8 mouse cellular contexts compared by ENCODE assay signal in the genomic region with DNA sequence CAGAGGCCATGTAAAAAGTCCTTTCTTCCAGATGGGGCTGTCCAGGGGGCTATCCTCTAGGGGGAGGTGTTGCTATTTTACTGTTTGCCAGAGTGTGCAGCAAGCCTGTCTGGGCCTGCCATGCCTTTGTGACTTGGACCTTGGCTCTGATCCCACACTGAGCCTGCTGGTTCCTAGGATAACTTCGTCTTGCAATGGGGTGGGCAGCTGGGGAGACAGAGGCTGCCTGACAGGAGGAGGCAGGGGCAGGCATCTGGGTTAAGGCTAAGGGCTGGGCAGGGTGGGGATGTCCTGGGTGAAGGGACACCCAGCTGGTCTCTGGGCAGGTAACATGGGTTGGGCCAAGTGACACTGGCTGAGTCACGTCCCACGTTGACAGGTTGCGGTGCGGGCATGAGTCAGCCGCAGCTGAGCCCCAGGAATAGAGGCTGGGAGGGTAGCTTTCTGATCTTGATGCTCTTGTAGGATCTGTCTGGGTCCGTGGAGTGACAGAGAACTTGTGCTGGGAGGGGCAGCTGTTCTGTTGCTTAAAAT. TPM values are rescaled to one million over a fixed set of nuclear protein-coding genes. Genes with fewer than 3 reads are reported as not detected.
DNase-seq lines count a peak whose midpoint lies in the region; ATAC-seq and TF ChIP-seq lines count a peak whose summit lies in the region.

No protein-coding gene starts in this region.

- no peak overlapping the region for H3K4me3 ChIP-seq in heart, embryonic 11.5 days (ENCODE audit: low read depth, low read length)
- no peak overlapping the region for H3K4me3 ChIP-seq in MEL (ENCODE audit: control insufficient read depth in 1 of 2, insufficient read depth in 1 of 2, low read depth in 2 of 2, low read length in 2 of 2)
- no peak overlapping the region for H3K4me3 ChIP-seq in forebrain, embryonic 13.5 days
- H3K4me3 ChIP-seq in hindbrain, postnatal 0 days (ENCODE audit: low read length), result no peak overlapping the region
- H3K4me3 ChIP-seq in liver, postnatal 0 days (ENCODE audit: low read depth, low read length), result no peak overlapping the region
- no peak overlapping the region for H3K4me3 ChIP-seq in stomach, postnatal 0 days (ENCODE audit: low read depth, low read length)

- no peak overlapping the region for H3K4me2 ChIP-seq in heart, embryonic 11.5 days
- no peak overlapping the region for H3K4me2 ChIP-seq in forebrain, embryonic 13.5 days
- H3K4me2 ChIP-seq in hindbrain, postnatal 0 days (ENCODE audit: low read depth, low read length), result no peak overlapping the region
- no peak overlapping the region for H3K4me2 ChIP-seq in liver, postnatal 0 days (ENCODE audit: low read depth, low read length)
- H3K4me2 ChIP-seq in stomach, postnatal 0 days (replicated peaks; ENCODE audit: low read depth), result no peak overlapping the region

- DNase-seq in heart, adult 11 months, result peak; percentile 96
- no peak for DNase-seq in MEL (ENCODE audit: low read depth, low spot score)
- peak; percentile 80 for DNase-seq in hindbrain, postnatal 0 days (ENCODE audit: low spot score)
- DNase-seq in liver, postnatal 0 days, result peak; percentile 30
- peak; percentile 82 for DNase-seq in stomach, postnatal 0 days (ENCODE audit: low spot score)
- no peak for DNase-seq in frontal cortex, postnatal 10 days (ENCODE audit: low spot score in 2 of 2)

- H3K27ac ChIP-seq in heart, embryonic 11.5 days (ENCODE audit: low read depth, low read length), result no peak overlapping the region
- H3K27ac ChIP-seq in MEL (ENCODE audit: control insufficient read depth, low read depth, low read length), result no peak overlapping the region
- no peak overlapping the region; the same call in 1 of the 2 replicates for H3K27ac ChIP-seq in forebrain, embryonic 13.5 days
- H3K27ac ChIP-seq in hindbrain, postnatal 0 days, result no peak overlapping the region
- no peak overlapping the region for H3K27ac ChIP-seq in liver, postnatal 0 days (ENCODE audit: low read depth)
- H3K27ac ChIP-seq in stomach, postnatal 0 days (replicated peaks), result peak overlapping the region; percentile 59

- no peak overlapping the region for H3K9ac ChIP-seq in heart, embryonic 11.5 days (ENCODE audit: low read depth, low read length)
- no peak overlapping the region for H3K9ac ChIP-seq in MEL (ENCODE audit: control insufficient read depth, low read depth, low read length, poor library complexity, severe bottlenecking)
- H3K9ac ChIP-seq in forebrain, embryonic 13.5 days, result no peak overlapping the region
- H3K9ac ChIP-seq in hindbrain, postnatal 0 days (replicated peaks; ENCODE audit: low read length), result no peak overlapping the region
- H3K9ac ChIP-seq in liver, postnatal 0 days (replicated peaks), result no peak overlapping the region
- H3K9ac ChIP-seq in stomach, postnatal 0 days (ENCODE audit: low read length), result no peak overlapping the region

- H3K4me1 ChIP-seq in heart, embryonic 11.5 days (ENCODE audit: control insufficient read depth, insufficient read depth, low read length), result peaks cover 36% of the 10 kb centered on the region
- no peaks in the 10 kb centered on the region for H3K4me1 ChIP-seq in MEL (ENCODE audit: control insufficient read depth in 1 of 2, insufficient read depth in 2 of 2, low read length in 2 of 2)
- peaks cover 20% of the 10 kb centered on the region for H3K4me1 ChIP-seq in forebrain, embryonic 13.5 days
- 0 out of 2 replicates have a peak, but pooled peaks cover 8% of the 10 kb centered on the region for H3K4me1 ChIP-seq in hindbrain, postnatal 0 days (ENCODE audit: insufficient read depth, low read length)
- peaks cover 4% of the 10 kb centered on the region; the same call in 1 of the 2 replicates for H3K4me1 ChIP-seq in liver, postnatal 0 days (ENCODE audit: insufficient read depth)
- no peaks in the 10 kb centered on the region; the same call in 1 of the 2 replicates for H3K4me1 ChIP-seq in stomach, postnatal 0 days (replicated peaks; ENCODE audit: control insufficient read depth, insufficient read depth)

- TF ChIP-seq POLR2A in MEL (IDR thresholded peaks at IDR 0.05; ENCODE audit: control insufficient read depth in 1 of 2, insufficient read depth in 1 of 2, low read depth in 1 of 2, low read length in 2 of 2, poor library complexity in 1 of 2), result no peak

- no peaks in the 10 kb centered on the region for H3K36me3 ChIP-seq in heart, embryonic 11.5 days (ENCODE audit: control insufficient read depth, insufficient read depth, low read length)
- H3K36me3 ChIP-seq in MEL (ENCODE audit: control insufficient read depth in 1 of 2, insufficient read depth in 2 of 2, low read length in 2 of 2), result no peaks in the 10 kb centered on the region
- H3K36me3 ChIP-seq in forebrain, embryonic 13.5 days (ENCODE audit: poor library complexity, severe bottlenecking), result no peaks in the 10 kb centered on the region
- no peaks in the 10 kb centered on the region for H3K36me3 ChIP-seq in hindbrain, postnatal 0 days (ENCODE audit: insufficient read depth, low read length)
- H3K36me3 ChIP-seq in liver, postnatal 0 days (replicated peaks; ENCODE audit: insufficient read depth, low read length), result no peaks in the 10 kb centered on the region
- no peaks in the 10 kb centered on the region for H3K36me3 ChIP-seq in stomach, postnatal 0 days (ENCODE audit: control insufficient read depth, insufficient read depth, low read length)

- no peak for TF ChIP-seq EP300 in MEL (IDR thresholded peaks at IDR 0.05; ENCODE audit: low read depth in 1 of 2, low read length in 2 of 2)
- TF ChIP-seq EP300 in liver, postnatal 0 days (IDR thresholded peaks at IDR 0.05; ENCODE audit: low read depth), result no peak
- peak; percentile 63 for TF ChIP-seq EP300 in stomach, postnatal 0 days (optimal IDR thresholded peaks at IDR 0.05)

- peak; percentile 0; the same call in 1 of the 2 replicates for TF ChIP-seq RAD21 in MEL (IDR thresholded peaks at IDR 0.05; ENCODE audit: low read depth, low read length)

- H3K79me2 ChIP-seq in MEL (ENCODE audit: control insufficient read depth, insufficient read depth, low read length, poor library complexity), result no peaks in the 10 kb centered on the region

- no peak; the same call in 1 of the 2 replicates for ATAC-seq in heart, embryonic 11.5 days (replicated peaks; ENCODE audit: insufficient number of reproducible peaks, low FRiP score, low TSS enrichment)
- peak; percentile 30; the same call in 1 of the 2 replicates for ATAC-seq in forebrain, embryonic 13.5 days
- ATAC-seq in hindbrain, postnatal 0 days, result peak; percentile 51; the same call in 1 of the 2 replicates
- peak; percentile 29; the same call in 1 of the 2 replicates for ATAC-seq in liver, postnatal 0 days
- ATAC-seq in stomach, postnatal 0 days (ENCODE audit: low FRiP score, low TSS enrichment), result peak; percentile 89

- WGBS in heart, embryonic 11.5 days (ENCODE audit: insufficient replicate concordance), result 52% methylated on average over 7 of the region's 7 CpGs
- 73% methylated on average over 7 of the region's 7 CpGs for WGBS in forebrain, embryonic 13.5 days
- WGBS in hindbrain, postnatal 0 days, result 57% methylated on average over 7 of the region's 7 CpGs
- WGBS in liver, postnatal 0 days (ENCODE audit: insufficient replicate concordance), result 70% methylated on average over 7 of the region's 7 CpGs
- WGBS in stomach, postnatal 0 days, result 41% methylated on average over 7 of the region's 7 CpGs

- no peaks in the 10 kb centered on the region for H3K27me3 ChIP-seq in heart, embryonic 11.5 days (ENCODE audit: control insufficient read depth, insufficient read depth, low read length)
- peaks cover 0 to 5% of the 10 kb centered on the region in 2 experiments; a peak in 2 of 4 replicates for H3K27me3 ChIP-seq in MEL (ENCODE audit: control insufficient read depth in 1 of 2, insufficient read depth in 2 of 2, low read length in 2 of 2)
- H3K27me3 ChIP-seq in forebrain, embryonic 13.5 days, result no peaks in the 10 kb centered on the region
- H3K27me3 ChIP-seq in hindbrain, postnatal 0 days (ENCODE audit: insufficient read depth, low read length), result no peaks in the 10 kb centered on the region
- no peaks in the 10 kb centered on the region for H3K27me3 ChIP-seq in liver, postnatal 0 days (ENCODE audit: insufficient read depth, low read length)
- no peaks in the 10 kb centered on the region for H3K27me3 ChIP-seq in stomach, postnatal 0 days (ENCODE audit: control insufficient read depth, insufficient read depth, low read length)

- H3K9me3 ChIP-seq in heart, embryonic 11.5 days (replicated peaks; ENCODE audit: control insufficient read depth, low read length), result no peaks in the 10 kb centered on the region
- no peaks in the 10 kb centered on the region for H3K9me3 ChIP-seq in MEL (replicated peaks; ENCODE audit: insufficient read depth, low read length)
- no peaks in the 10 kb centered on the region for H3K9me3 ChIP-seq in forebrain, embryonic 13.5 days (replicated peaks)
- no peaks in the 10 kb centered on the region for H3K9me3 ChIP-seq in hindbrain, postnatal 0 days (ENCODE audit: low read length)
- H3K9me3 ChIP-seq in liver, postnatal 0 days (ENCODE audit: low read length), result no peaks in the 10 kb centered on the region
- no peaks in the 10 kb centered on the region for H3K9me3 ChIP-seq in stomach, postnatal 0 days (ENCODE audit: control insufficient read depth, low read length)

- TF ChIP-seq CTCF in MEL (IDR thresholded peaks at IDR 0.05 in 2 of 3, conservative IDR thresholded peaks at IDR 0.05 in 1 of 3; ENCODE audit: control insufficient read depth in 1 of 3, insufficient read depth in 1 of 3, low read depth in 2 of 3, low read length in 3 of 3, poor library complexity in 1 of 3, severe bottlenecking in 1 of 3), result peak in 1 of 3 experiments; percentile 6; a peak in 1 of 6 replicates
- TF ChIP-seq CTCF in hindbrain, postnatal 0 days (IDR thresholded peaks at IDR 0.05; ENCODE audit: low read depth), result peak; percentile 33
- peak; percentile 56 for TF ChIP-seq CTCF in liver, postnatal 0 days (IDR thresholded peaks at IDR 0.05; ENCODE audit: low read depth)
- TF ChIP-seq CTCF in stomach, postnatal 0 days (IDR thresholded peaks at IDR 0.05; ENCODE audit: low read depth), result peak; percentile 71

TF ChIP-seq in MEL, 35 proteins besides CTCF, POLR2A, EP300 and RAD21 (continues in another document):
- no peak for TF ChIP-seq BHLHE40 (IDR thresholded peaks at IDR 0.05; ENCODE audit: borderline replicate concordance, low read depth, low read length)
- TF ChIP-seq NELFE (IDR thresholded peaks at IDR 0.05; ENCODE audit: low read depth, low read length), result no peak
- TF ChIP-seq TAL1 (IDR thresholded peaks at IDR 0.05; ENCODE audit: low read length), result no peak
- TF ChIP-seq SMC3 (IDR thresholded peaks at IDR 0.05; ENCODE audit: low read depth, low read length), result no peak

RNA-seq across cellular contexts. Expression of a gene that starts 51.4 kb away (rescaled TPM):
- polyA plus RNA-seq in heart, embryonic 11.5 days (2014; fragmentation: Nextera tagmentation; extraction: Ambion mirVana), result not detected in 2 replicates
- not detected in 2 replicates for total RNA-seq in MEL (2012; rRNA removed)
- not detected for polyA plus RNA-seq in MEL (2012; ENCODE audit: insufficient read depth in 1 of 2, insufficient read length in 2 of 2, low read depth in 1 of 2, low replicate concordance in 2 of 2, missing spikeins in 1 of 2)
- polyA plus RNA-seq in forebrain, embryonic 13.5 days (2015; fragmentation: Nextera tagmentation; extraction: Ambion mirVana), result not detected in 2 replicates
- 0.52 and 0.90 TPM in 2 replicates for total RNA-seq in hindbrain, postnatal 0 days (2014; rRNA removed)
- polyA plus RNA-seq in hindbrain, postnatal 0 days (2015; fragmentation: Nextera tagmentation; extraction: Ambion mirVana), result 1.2 TPM in 2 replicates
- polyA plus RNA-seq in liver, postnatal 0 days (2015; fragmentation: Nextera tagmentation; extraction: Ambion mirVana), result not detected in 2 replicates
- polyA plus RNA-seq in stomach, postnatal 0 days (2015; fragmentation: Nextera tagmentation; extraction: Ambion mirVana), result 0.12 and 0.24 TPM in 2 replicates

Comparison
In these comparisons a context has a peak if more than half of its experiments do, and no peak if none do; other contexts are left out.
1. DNase-seq: peak in heart, adult 11 months (single experiment), hindbrain, postnatal 0 days (single experiment), liver, postnatal 0 days (single experiment) and stomach, postnatal 0 days (single experiment); none in MEL (single experiment) and frontal cortex, postnatal 10 days (0 of 2).